Mouse (Mus musculus) thymus, postnatal 0 days (tissue): ENCODE measurements around the gene Rccd1. TPM values are rescaled to one million over a fixed set of nuclear protein-coding genes. Genes with fewer than 3 reads are reported as not detected.
A peak's percentile ranks its signal among the peaks of the same experiment; 100 is the strongest.

Experiments used
- DNase-seq: peaks from one replicate; pipeline ENCODE4 v3.0.0-alpha.2; 2015; ENCODE audit warnings: low spot score
- polyA plus RNA-seq: library from polyadenylated mRNA; unstranded; fragments of >200 nt; fragmentation: Nextera tagmentation; extraction: Ambion mirVana; gene quantifications from 2 replicates; pipeline ENCODE4 v1.2.1, GENCODE M21; 2015

Rccd1 gene
- polyA plus RNA-seq, 1 experiment from 2014 or later = 10.5 TPM

DNA sequence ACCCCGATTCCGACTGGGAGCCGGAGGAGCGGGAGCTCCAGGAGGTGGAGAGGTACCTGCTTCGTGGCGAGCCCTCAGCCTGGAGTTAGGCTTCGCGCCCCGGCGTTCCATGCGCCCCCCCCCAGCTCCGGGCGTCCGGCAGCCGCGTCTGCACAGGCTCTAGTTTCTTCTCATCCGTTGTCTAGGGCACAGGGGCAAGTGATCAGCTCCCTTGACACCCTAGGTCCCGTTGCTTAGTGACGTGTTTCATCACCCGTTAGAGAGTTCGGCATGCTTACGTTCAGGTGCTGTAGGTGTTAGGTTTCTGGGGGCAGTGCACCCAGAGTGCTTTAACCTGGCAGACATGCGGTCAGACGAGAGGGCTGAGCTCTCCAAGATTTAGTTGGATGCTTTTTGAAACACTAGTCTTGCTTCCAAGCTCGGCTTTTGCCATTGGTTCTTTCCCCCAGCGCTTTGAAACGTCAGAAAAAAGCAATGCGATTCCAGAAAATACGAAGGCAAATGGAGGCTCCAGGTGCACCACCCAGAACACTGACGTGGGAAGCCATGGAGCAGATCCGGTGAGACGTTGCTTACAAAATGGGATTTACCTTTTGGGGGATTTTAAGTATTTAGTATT is 62.8 kb downstream of the Rccd1 start:
- peak; percentile 28 for DNase-seq

DNA sequence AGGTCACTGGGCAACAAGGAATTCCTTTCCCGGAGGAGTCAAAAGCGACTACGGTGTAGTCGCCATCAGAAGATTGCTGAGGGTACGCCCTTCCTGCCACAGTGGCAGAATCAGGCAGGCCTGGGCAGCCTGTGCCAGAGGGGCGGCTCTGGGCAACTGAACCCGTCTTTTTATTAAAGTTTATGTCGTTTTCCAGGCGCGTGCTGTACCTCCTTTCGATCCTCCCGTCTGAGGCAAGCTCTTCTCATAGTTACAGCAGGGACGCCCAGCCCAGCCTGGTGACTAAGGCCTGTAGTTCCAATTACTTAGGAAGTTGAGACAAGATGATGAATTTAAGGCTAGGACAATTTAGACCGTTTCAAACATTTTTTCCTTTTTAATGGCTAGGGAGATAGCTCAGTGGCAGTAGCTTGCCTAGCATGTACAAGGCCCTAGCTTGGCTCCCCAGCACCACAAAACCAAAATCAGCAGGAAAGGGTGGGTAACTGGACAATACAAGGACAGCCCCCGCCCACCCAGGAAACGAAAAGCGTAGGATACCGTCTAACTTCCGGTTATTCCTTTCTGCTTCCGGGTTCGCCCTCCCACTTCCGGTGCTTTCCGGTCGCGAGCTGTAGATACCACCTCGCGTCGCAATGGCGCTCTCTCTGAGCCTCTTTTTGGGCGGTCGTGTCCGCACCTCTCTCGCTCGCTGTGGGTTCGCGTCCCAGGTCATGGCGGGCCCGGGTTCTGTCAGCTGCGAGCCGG is 63.5 kb downstream of the Rccd1 start, which contains the start of gene Ngrn:
Gene Ngrn, plus strand, starts transcription at position 591 of the 747 bp plus-strand sequence.
- DNase-seq = peak; percentile 90

DNA sequence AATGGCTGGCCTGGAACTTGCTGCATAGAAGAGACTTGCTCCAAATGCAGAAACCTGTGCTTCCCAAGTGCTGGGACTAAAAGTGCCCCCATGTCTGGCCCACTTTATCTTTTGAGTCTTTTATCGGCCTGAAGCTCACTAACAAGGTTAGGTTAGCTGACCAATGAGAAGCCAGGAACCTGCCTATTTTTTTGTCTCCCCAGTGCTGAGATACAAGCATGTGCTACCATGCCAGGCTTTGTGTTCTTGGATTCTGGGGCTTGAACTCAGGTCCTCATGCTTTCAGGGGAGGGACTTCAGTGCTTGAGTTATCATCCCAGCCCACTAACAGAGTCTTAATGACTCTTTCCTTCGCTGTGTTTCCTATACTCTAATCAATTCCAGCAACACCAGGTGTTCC is 66.5 kb downstream of the Rccd1 start:
- DNase-seq = no peak

DNA sequence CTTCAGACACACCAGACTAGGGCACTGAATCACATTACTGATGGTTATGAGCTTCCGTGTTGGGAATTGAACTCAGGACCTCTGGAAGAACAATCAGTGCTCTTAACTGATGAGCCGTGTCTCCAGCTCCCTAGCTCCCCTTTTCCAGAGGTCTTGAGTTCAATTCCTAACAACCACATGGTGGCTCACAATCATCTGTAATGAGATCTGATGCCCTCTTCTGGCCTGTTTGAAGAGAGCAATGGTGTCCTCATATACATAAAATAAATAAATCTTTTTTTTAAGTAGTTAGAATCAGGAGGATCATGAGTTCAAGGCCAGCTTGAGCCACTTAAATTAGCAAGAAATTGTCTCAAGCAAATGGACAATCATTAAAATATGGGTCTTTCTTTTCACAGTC is 68.3 kb downstream of the Rccd1 start:
- peak; percentile 19 for DNase-seq

DNA sequence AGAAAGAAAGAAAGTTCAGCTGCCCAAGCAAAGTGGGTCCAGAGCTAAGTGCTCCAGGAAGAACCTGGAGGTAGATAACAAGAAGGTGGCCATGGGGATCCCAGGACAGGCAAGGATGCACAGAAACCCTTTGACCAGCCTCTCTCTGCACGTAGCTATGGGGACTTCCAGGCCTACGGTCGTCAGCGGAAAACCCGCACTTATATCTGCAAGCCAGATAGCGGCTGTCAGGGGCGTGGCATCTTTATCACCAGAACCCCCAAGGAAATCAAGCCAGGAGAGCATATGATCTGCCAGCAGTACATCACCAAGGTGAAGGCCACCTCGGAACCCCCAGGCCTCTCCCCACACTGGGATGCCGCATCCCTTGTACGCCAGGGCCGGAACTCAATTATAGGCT is 71.4 kb downstream of the Rccd1 start:
- no peak for DNase-seq

DNA sequence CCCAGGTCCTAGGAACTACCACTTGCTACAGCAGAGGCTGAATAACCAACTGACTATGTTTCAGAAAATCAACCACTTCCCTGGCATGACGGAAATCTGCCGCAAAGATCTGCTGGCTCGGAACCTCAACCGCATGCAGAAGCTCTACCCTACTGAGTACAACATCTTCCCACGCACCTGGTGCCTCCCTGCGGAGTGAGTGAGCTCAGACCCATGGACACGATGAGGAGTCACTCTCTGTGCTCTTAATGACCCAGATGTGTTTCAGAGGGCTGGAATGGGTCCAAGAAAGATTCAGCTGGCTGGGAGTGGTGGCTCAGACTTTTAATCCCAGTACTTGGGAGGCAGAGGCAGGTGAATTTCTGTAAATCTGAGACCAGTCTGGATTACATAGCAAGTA is 71.8 kb downstream of the Rccd1 start:
- DNase-seq = no peak

DNA sequence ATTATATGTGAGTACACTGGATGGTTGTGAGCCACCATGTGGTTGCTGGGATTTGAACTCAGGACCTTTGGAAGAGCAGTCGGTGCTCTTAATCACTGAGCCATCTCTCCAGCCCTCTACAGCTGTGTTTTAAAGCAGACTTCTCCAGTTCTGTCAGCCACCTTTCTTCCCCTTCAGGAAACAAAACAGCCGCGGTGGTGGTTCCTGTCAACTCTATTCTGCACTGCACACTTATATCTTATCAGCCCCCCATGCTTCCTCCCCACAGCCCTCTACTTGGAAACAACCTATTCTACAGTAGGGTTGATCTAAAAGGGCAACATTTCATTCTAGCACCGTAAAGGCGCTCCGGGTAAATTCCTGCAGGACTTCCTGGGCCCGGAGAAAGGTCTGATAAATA is 77.4 kb downstream of the Rccd1 start:
- peak; percentile 50 for DNase-seq

DNA sequence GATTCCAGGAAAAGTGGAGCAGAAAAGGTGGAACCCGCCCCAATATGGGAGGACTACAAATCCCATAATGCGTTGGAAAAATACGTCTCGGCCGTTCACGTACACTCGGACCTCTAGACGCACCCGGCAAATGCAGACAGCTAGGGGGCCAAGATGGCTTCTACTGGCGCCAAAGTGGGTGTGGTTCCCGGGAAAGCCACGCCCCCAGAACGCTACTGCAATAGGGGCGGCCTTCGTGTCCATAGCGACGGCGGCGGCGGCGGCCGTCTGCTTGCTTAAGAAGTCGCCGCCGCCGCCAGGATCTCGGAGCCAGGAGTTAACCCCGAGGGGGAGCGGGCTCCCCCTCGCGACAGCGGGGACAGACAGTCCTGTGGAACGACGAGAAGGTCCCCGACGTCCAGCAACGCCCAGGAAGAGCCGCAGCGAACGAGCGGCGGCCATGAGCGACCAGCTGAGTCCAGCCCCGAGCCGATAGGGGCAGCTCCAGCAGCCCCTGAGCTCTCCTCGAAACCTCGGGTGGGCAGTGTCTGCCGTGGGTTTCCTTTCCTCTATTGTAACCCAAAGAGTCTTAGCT is 78.0 kb downstream of the Rccd1 start, which contains the start of gene Ttll13:
Gene Ttll13, plus strand, starts transcription at position 229 of the 574 bp plus-strand sequence.
- peak; percentile 97 for DNase-seq

DNA sequence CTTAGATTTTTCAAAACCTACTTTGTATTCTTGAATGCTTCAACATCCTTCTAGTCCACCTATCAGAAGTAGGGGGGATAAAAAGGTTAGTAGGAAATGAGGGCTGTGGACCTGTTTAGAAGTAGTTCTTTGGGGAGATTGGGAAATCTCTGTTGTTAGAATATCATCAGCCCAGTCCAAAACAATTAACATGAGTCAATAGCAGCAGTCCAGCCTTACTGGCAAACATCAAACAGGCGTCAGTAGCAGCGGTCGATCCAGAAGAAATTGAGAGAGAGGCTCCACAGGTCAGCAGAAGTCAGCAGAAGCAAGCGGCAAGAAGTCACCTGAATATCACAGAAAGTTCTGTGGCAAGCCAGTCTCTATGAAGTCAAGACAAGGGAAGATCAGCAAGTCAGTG is 79.4 kb downstream of the Rccd1 start:
- no peak for DNase-seq

Other genes with a start within 250 kb of the Rccd1 start
- 322 and 332 TPM in 2 replicates for gene Idh2, start 209.1 kb downstream of the Rccd1 start, polyA plus RNA-seq
- 16.8 and 20.9 TPM in 2 replicates for gene Sema4b, start 137.6 kb downstream of the Rccd1 start, polyA plus RNA-seq
- 186 and 189 TPM in 2 replicates for gene Cib1, start 91.6 kb downstream of the Rccd1 start, polyA plus RNA-seq
- 2.7 and 3.4 TPM in 2 replicates for gene Gdpgp1, start 91.6 kb downstream of the Rccd1 start, polyA plus RNA-seq
- 0.44 and 0.70 TPM in 2 replicates for gene Ttll13, start 78.1 kb downstream of the Rccd1 start, polyA plus RNA-seq
- 65.6 and 65.8 TPM in 2 replicates for gene Ngrn, start 63.2 kb downstream of the Rccd1 start, polyA plus RNA-seq
- gene Vps33b, start 54.8 kb downstream of the Rccd1 start, polyA plus RNA-seq = 5.6 and 6.8 TPM in 2 replicates
- gene Prc1, start 30.0 kb downstream of the Rccd1 start, polyA plus RNA-seq = 103 and 113 TPM in 2 replicates
- gene Unc45a, start 16.6 kb upstream of the Rccd1 start, polyA plus RNA-seq = 31.0 and 32.3 TPM in 2 replicates
- gene Hddc3, start 18.6 kb upstream of the Rccd1 start, polyA plus RNA-seq = 8.4 and 12.7 TPM in 2 replicates
- gene Man2a2, start 46.9 kb upstream of the Rccd1 start, polyA plus RNA-seq = 7.1 and 10.3 TPM in 2 replicates
- 7.3 and 7.8 TPM in 2 replicates for gene Fes, start 63.5 kb upstream of the Rccd1 start, polyA plus RNA-seq
- gene Furin, start 81.0 kb upstream of the Rccd1 start, polyA plus RNA-seq = 6.8 and 9.1 TPM in 2 replicates
- 14.6 and 19.5 TPM in 2 replicates for gene Blm, start 210.7 kb upstream of the Rccd1 start, polyA plus RNA-seq